Mouse (Mus musculus) embryonic facial prominence, embryonic 11.5 days (tissue): Measurements from ENCODE around the gene Gm3099. TPM values are rescaled to one million over a fixed set of nuclear protein-coding genes. Genes with fewer than 3 reads are reported as not detected.
"Not testable (repeated sequence)": the region's sequence is repeated elsewhere in the genome, so short reads cannot be mapped to it uniquely, and the experiment has no call there.

Experiments
- ATAC-seq: fragments of 200-750 bp; cut with Nextera tagmentation; replicated peaks from 2 replicates; pipeline ENCODE4 v1.8.0; 2017; ENCODE audit warnings: low read depth; ENCODE audit not compliant: insufficient number of reproducible peaks, low FRiP score, low TSS enrichment
- DNase-seq: peaks from one replicate; pipeline ENCODE4 v3.0.0-alpha.2; 2015; ENCODE audit warnings: low spot score
- H3K27ac ChIP-seq: fragments of 300-500 bp; sonication (generic); replicated peaks from 2 replicates; pipeline ENCODE4 v1.5.1; 2014; ENCODE audit warnings: mild to moderate bottlenecking, low read depth, low read length, control low read depth
- H3K27me3 ChIP-seq: fragments of 300-500 bp; sonication (generic); 2 replicates; pipeline ENCODE4 v1.6.1; 2014; ENCODE audit warnings: mild to moderate bottlenecking, low read length, moderate library complexity, mixed read lengths; ENCODE audit not compliant: control insufficient read depth, insufficient read depth
- H3K36me3 ChIP-seq: fragments of 300-500 bp; sonication (generic); replicated peaks from 2 replicates; pipeline ENCODE4 v1.6.1; 2014; ENCODE audit warnings: low read depth, mild to moderate bottlenecking, low read length, moderate library complexity, mixed read lengths; ENCODE audit not compliant: control insufficient read depth, insufficient read depth
- H3K4me1 ChIP-seq: fragments of 300-500 bp; sonication (generic); 2 replicates; pipeline ENCODE4 v1.6.1; 2014; ENCODE audit warnings: low read length, mixed read lengths; ENCODE audit not compliant: control insufficient read depth, insufficient read depth
- H3K4me2 ChIP-seq: fragments of 300-500 bp; sonication (generic); 2 replicates; pipeline ENCODE4 v1.6.1; 2014; ENCODE audit warnings: low read depth, mild to moderate bottlenecking, control low read depth, low read length, moderate library complexity
- H3K4me3 ChIP-seq: fragments of 300-500 bp; sonication (generic); 2 replicates; pipeline ENCODE4 v1.5.1; 2014; ENCODE audit warnings: low read depth, low read length, control low read depth
- H3K9ac ChIP-seq: fragments of 300-500 bp; sonication (generic); replicated peaks from 2 replicates; pipeline ENCODE4 v1.6.1; 2014; ENCODE audit warnings: mild to moderate bottlenecking, control low read depth, low read length
- H3K9me3 ChIP-seq: fragments of 300-500 bp; sonication (generic); replicated peaks from 2 replicates; pipeline ENCODE4 v1.6.1; 2016; ENCODE audit warnings: mild to moderate bottlenecking, low read length, inconsistent platforms, mixed read lengths; ENCODE audit not compliant: control insufficient read depth
- WGBS: fragments of 180-500 bp; shearing (Covaris S2); extraction: QIAGEN DNeasy Blood & Tissue Kit; methylation state at CpG from one replicate; pipeline ENCODE4 v1.1.7; 2014; 5-methylcytosine and 5-hydroxymethylcytosine counted together
- polyA plus RNA-seq: library from polyadenylated mRNA; unstranded; fragments of >200 nt; fragmentation: Nextera tagmentation; extraction: Ambion mirVana; gene quantifications from 2 replicates; pipeline ENCODE4 v1.2.1, GENCODE M21; 2014

Gene Gm3099
- polyA plus RNA-seq = not detected in 2 replicates

- ATAC-seq, H3K27ac ChIP-seq, H3K4me1 ChIP-seq, H3K4me2 ChIP-seq, DNase-seq, H3K9me3 ChIP-seq, H3K4me3 ChIP-seq, H3K9ac ChIP-seq, H3K27me3 ChIP-seq, H3K36me3 ChIP-seq: not testable (repeated sequence)
- 86% methylated on average over 1 of the region's 3 CpGs for WGBS
Observed at GRCm38 (mm10) chr14:3998094-3998493, at the start of gene Gm3099. Gene Gm3099, plus strand, starts transcription at chr14:3998394.

GRCm38 (mm10) chr14:3963247-3963646 lies 34.9 kb upstream of the Gm3099 start, which contains the start of gene Gm3095:
Gene Gm3095, plus strand, starts transcription at chr14:3963547.
- not testable (repeated sequence) for H3K36me3 ChIP-seq, DNase-seq, H3K4me2 ChIP-seq, H3K4me1 ChIP-seq, H3K9me3 ChIP-seq, H3K9ac ChIP-seq, H3K27me3 ChIP-seq, ATAC-seq, H3K4me3 ChIP-seq, H3K27ac ChIP-seq
- no CpG with 5 or more reads among the region's 2 CpGs for whole genome bisulfite sequencing

GRCm38 (mm10) chr14:4023641-4024040 lies 25.4 kb downstream of the Gm3099 start, which contains the start of gene Gm5796:
Gene Gm5796, plus strand, starts transcription at chr14:4023941.
- DNase-seq, H3K9ac ChIP-seq, H3K4me3 ChIP-seq, H3K36me3 ChIP-seq, H3K4me2 ChIP-seq, H3K4me1 ChIP-seq, ATAC-seq, H3K27me3 ChIP-seq, H3K9me3 ChIP-seq, H3K27ac ChIP-seq: not testable (repeated sequence)
- WGBS = no CpG with 5 or more reads among the region's 3 CpGs

Other genes starting within 250 kb of the Gm3099 start
- 0.72 and 1.2 TPM in 2 replicates for gene Gm3002, start 188.3 kb upstream of the Gm3099 start, polyA plus RNA-seq
- gene Gm3033, start 152.1 kb upstream of the Gm3099 start, polyA plus RNA-seq = not detected in 2 replicates
- gene Gm2916, start 114.2 kb upstream of the Gm3099 start, polyA plus RNA-seq = 0.33 TPM in 1 of 2 replicates, not detected in the other
- gene Gm3029, start 66.6 kb upstream of the Gm3099 start, polyA plus RNA-seq = not detected in 2 replicates
- 0.17 TPM in 1 of 2 replicates, not detected in the other for gene Gm3095, start 34.8 kb upstream of the Gm3099 start, polyA plus RNA-seq
- 0.52 and 0.64 TPM in 2 replicates for gene Gm5796, start 25.5 kb downstream of the Gm3099 start, polyA plus RNA-seq
- not detected in 2 replicates for gene Gm3115, start 85.7 kb downstream of the Gm3099 start, polyA plus RNA-seq
- 1.4 TPM in 1 of 2 replicates, not detected in the other for gene Gm8108, start 112.1 kb downstream of the Gm3099 start, polyA plus RNA-seq
- not detected in 2 replicates for gene Gm3127, start 166.6 kb downstream of the Gm3099 start, polyA plus RNA-seq
- 1.8 and 1.9 TPM in 2 replicates for gene Gm2974, start 184.2 kb downstream of the Gm3099 start, polyA plus RNA-seq